Mouse (Mus musculus) layer of hippocampus, adult 11-12 months (tissue): Measurements from ENCODE around the gene Dusp10.

Experiments used
- DNase-seq: peaks from one replicate; pipeline ENCODE4 v3.0.0; 2022; ENCODE audit warnings: low spot score

Dusp10 gene

DNA sequence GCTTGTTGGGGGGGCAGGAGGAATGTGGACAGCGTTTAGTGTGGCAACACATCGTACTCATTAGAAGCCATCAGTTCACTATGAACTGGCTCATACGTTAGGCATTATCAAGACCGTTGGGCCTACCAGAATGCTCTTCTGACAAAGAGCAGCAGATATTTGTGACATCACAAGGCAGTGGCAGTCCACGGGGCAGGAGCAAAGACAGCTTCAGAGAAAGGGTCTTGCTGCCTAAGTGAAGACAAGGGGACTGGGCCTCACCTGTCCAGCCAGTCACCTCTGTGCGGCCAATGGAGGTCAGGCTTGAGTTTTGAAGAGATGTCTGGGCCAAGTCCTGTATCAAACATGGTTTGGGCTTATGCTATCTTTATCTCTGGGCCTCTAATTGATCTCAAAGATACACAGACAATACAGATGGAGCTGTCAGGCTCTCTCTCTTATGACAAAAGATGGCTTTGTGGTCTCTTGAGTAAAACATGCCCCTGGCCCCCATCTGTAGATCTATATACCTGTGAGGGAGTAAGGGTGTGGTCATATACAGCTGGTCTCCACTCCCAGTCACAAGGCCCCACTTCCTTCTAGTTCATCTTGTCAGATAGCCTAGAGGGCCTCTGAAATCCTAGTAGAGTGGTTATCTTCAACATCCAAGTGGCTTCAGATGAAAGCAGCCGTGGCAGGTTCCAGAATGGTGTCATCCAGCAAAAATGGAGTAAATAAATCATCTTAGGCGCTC, 17.1 kb downstream of the Dusp10 start:
- DNase-seq = no peak

DNA sequence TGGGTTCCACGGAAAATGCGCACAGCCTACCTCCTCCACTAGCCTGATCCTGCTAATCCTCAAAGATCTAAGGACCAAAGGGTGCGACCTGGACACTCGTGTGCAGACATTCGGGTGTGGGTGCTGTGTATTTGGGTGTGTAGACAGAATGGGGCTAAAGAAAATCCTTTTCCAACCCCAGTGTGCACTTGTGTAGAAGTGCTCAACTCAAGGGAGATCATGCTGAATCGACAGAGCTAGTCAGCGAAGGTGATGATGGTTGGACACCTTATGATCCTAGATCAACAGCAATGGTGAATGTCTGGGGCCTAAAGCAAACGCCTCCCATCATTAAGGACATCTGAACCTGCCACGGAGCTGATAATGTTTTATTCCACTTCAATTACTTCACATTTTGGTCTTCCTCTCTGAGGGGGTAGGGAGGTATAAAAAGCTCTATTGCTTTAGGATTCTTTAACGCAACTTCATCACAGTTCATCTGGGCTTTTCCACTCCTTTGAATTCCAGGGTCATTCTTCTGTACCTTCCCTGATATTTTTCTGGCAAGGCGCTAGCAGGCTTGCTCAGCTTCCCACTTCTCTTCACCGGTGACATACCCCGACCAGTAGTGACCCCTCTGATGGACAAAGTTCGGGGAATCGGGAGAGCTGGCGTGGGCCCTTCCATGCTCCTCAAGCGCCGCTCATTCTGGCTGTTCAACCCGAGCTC, 19.7 kb downstream of the Dusp10 start:
- DNase-seq = no peak

DNA sequence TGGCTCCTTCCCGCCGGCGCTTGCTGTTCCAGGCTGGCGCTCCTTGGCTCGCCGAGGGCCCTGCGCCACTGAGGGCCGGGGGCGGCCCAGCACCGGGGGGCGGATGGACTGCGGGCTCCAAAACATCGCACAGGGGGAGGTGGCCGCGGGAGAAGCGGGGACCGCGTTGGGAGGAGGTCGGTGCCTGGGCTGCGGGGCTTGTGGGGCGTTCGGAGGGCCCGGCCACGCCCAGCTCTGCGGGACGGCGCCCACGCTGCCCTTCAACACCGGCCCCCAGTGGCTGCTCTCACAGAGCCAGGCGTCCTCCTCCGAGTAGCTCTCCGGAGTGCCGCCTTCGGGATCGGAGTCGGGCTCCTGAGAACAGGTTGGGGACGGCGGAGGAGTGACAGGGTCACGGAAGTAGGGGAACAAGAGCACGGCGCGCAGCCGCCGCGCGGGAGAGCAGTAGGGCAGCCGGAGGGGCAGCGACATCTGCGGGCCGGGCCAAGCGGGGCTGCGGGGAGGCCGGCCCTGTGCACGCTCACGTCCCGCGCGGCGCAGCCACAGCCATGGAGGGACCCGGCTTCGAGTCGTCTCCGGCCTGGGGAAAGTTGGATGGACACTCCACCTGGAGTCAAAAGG, 20.4 kb downstream of the Dusp10 start:
- no peak for DNase-seq

DNA sequence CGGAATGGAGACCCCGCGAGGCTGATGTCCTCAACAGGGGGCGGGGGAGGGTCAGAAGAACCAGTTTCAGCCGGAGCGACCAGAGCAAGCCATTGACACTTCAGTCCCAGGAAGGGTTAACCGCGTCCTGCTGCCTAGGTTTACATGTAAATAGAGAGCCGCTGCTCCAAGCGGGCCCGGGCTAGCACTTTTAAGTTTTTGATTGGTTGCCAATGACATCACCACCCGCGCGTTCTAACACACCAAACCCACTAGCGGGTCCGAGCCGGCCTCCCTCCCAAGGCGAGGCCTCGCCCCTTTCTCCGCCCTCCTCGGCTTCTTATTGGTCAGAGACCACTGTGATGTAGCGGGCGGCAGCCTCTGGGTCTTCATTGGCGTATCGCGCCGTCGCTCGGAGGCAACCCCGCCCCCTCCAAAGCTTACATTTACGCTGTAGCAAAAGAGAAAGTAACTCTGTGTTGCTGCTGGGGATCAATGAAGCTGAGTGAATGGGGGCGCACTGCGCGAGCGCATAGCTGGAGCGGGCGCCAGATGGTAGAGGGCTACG, 21.0 kb downstream of the Dusp10 start, which contains the start of gene 1700056E22Rik:
Gene 1700056E22Rik, minus strand, starts transcription at position 291 of the 547 bp plus-strand sequence.
- DNase-seq = peak; percentile 99

DNA sequence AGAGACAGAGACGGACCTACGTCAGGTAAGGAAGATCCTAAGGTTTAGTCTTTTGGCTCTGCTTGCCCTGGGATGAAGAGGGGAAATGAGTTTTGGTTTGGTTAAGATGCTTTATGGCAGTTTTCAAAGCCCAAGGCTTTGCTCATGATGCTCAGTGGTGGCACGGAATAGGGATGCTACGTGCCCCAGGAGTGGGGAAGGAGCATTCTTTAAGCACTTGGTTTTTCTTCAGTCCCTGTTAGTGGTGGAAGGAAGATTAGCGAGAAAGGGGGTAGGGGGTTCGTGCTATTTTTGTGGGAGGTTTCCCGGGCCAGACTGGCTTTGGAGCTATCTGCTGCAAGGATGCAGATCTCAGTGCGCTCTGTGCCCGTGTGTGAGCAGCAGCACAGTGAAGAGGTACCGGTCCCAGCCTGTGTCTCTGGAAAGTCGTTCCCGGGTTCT, 21.7 kb downstream of the Dusp10 start:
- DNase-seq = no peak

DNA sequence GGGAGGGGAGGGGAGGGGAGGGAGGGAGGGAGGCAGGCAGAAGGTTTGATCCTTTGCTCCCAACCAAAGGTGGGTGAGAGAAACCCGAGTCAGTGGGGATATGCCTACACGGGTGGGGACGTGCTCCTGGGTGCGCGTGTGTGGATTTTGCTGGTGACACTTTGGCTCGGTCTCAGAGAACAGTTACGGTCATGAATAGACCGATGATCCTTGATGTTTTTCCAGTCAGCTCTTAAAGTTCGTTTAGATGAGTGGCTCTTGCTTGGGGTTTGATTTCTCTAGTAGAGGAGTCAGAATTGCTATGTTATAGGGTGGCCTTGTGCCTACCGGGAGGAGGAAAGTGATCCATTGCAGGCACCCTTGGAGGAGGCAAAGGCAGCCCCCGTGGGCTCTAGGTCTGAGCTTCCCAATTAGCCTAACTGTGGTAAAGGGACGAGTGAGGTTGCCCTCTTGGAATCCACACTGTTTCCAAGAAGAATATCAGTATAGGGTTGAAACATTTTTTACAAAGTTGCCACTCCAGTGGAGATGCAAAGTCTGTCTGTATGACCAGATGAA, 22.3 kb downstream of the Dusp10 start:
- no peak for DNase-seq

DNA sequence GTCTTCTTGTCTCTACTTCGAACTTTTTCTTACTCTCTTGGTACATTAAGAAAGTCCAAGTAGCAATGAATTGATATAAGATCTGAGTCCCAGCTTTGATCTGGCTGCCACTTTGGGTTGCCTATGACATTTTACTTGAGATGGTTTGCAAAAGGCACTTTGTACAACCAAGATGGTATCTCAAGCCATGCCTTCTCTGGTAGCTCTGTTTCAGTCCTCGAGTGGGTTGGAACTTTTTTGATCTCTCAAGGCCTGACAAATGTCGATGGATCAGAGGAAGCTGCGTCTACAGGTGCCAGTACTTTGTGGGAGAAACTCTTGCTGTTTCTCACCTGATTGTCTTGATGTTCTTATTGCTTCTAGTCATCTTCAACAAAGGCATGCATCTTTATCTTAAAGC, 24.7 kb downstream of the Dusp10 start:
- DNase-seq = no peak

DNA sequence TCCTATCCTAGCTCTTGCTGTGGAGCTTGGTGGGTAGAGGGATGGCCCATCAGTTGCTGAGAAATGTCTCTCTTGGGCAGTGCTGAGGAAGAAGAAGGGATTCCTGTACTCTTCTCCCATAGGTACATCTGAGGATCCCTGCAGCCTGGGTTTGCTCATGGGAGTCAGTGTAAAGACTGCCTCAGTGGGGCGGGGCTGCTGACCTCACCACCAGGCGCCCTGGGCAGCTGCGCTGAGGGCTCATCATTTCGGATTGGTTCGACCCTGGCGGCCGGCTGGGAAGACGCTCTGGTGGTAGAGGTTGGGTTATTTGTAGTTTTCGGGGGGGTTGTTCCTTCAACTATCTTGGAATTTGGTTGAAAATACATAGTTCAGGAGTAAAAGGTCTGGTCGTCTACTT, 26.2 kb downstream of the Dusp10 start:
- DNase-seq = no peak

DNA sequence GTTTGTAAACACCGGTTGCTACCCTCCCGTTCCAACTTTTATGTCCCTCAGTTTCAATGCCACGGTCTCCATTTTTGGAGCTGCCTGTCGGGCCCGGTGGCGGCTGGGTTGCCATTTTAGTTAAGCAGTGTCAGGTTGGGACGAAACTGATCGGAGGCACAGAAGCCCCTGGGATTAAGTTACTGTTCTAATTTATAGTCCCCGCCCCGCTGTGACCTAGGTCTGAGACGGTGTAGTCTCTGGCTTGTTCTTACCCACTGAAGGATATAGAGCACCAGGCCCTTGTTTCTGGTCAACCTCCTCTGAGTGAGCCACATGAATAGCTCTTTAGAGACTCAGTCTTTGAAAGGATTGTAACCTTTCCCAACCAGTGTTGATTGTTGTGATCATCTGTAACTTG, 27.1 kb downstream of the Dusp10 start:
- DNase-seq = no peak

DNA sequence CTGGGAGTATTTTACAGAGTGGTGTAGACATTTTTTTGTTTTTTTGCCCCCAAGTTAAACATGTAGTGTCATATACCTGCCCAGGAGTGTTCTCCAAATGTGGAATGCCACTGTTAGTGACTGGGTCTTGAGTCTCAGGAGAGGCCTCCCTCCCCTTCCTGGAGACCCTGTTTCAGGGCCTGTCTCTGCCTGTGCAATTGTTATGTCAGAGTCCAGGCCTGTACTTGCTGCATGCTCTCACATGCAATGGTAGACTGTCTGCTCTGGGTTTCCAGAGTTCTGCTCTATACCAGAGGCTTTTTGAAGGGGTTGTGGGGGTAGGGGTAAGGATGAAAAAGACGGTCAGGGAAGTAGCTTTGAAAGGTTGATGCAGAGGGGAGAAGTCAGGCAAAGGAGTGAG, 27.8 kb downstream of the Dusp10 start:
- DNase-seq = no peak

DNA sequence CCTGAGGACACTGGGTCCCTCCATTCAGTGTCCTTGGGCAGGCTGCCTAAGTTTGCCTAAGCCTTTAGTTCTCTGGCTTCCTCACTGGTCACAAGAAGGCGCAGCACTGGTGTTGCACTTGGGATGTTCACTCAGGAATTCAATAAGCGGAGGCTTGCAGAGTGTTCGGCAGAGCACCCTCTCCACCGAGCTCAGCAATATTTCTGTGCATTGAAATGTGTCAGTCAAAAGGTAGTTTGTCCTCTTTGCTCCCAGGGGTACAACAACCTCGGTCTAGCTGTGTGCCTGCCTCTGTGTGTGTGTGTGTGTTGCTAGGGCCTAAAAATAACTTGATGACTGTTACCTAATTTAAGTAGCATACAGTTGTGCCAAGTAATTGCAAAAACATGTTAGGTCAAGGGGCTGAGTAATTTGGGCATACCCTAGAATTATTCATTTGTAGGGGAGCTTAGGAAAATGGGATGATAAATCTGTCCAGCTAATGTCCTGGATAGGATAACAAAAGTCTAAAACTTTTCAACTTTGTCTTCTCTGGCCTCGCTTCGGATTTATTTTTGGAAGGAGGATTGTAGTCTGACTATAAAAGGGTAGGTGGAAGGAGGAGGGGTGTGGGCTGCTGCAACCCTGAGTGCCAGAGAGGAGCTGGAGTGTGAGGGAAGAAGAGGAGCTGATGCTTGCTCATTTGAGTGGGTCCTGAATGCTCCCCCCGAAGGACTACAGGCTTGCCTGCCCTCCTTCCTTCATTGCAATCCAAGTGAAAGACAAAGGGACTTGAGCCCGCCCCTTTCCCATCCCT, 28.9 kb downstream of the Dusp10 start:
- DNase-seq = no peak

DNA sequence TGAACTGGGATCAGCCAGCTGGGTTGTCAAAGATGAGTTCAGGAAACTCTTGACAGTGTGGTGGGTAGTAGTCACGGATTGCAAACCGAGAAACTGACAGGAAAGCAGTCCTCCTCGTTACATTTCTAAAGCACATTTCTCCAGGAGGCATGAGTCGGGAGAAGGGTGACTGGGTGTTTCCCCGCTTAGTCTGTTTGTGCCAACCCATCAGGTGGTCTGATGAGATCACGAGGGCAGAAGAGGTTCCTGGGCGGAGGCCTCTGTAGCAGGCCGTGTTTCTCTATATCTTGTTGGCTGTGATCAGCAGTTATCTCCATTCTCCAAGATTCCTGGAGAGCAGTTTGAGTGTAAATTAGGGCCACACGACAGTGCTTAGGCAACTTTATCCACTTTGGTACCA, 29.6 kb downstream of the Dusp10 start:
- DNase-seq = no peak

DNA sequence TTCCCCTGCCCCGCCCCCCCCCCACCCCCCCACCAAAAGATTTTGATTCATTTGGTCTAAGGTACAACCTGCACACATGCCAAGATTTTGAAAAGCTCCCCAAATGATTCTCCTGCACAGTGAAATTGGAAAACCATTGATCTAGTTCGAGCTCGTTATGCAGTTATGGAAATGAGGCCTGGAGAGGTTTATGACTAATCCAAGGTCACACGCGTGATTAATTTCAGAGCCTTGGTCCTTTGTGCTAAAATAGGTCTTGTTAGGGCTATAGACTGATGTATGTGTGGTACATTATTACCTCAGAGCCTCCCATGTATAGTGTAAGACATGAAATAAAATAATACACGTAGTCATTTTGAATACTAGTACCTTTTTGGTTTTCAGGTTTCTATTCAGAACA, 30.3 kb downstream of the Dusp10 start:
- DNase-seq = no peak

DNA sequence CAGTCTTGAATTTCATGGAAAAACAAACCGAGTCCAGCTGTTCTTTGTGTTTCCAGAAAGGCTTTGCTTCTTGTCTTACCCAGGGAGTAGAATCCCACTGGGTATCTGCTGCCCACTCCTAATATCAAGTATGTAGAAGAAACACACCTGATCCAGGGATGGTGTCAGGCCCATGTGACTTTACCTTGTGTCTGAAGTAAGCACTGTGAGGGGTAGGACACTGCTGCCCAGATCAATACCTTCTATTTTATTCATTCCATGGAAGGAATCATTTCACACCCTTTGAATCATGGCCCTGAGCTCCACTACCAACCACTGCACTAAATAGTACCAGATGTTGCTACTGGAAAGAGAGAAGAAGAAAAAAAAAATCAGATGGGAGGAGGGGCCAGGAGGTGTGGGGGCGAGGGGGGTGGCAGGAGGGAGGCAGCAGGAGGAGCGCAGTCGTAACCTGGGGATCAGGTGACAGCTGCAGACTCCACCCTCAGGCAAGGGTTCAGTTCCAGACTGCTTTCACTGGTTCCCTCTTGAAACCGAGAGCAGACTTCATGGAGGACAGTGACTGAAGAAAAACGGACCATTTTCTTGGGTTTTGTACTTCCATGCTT, 33.1 kb downstream of the Dusp10 start:
- DNase-seq = no peak

DNA sequence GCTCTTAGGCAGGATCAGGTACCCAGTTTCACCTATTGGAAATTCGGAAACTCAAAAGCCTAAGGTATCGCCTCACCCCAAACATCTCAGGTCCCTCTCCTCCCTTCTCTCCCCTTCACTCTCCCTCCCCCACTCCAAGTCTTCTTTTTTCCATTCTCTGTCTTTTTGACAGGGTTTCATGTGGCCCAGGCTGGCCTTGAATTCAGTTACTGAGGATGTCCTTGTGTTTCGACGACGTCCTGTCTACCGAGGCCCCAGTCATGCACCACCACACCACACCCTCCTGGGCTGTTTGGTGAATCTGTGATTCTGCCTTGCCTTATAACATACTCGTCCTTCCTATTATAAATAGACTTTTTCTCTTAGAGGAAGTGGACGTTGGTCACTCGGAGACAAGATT, 34.7 kb downstream of the Dusp10 start:
- DNase-seq = no peak

DNA sequence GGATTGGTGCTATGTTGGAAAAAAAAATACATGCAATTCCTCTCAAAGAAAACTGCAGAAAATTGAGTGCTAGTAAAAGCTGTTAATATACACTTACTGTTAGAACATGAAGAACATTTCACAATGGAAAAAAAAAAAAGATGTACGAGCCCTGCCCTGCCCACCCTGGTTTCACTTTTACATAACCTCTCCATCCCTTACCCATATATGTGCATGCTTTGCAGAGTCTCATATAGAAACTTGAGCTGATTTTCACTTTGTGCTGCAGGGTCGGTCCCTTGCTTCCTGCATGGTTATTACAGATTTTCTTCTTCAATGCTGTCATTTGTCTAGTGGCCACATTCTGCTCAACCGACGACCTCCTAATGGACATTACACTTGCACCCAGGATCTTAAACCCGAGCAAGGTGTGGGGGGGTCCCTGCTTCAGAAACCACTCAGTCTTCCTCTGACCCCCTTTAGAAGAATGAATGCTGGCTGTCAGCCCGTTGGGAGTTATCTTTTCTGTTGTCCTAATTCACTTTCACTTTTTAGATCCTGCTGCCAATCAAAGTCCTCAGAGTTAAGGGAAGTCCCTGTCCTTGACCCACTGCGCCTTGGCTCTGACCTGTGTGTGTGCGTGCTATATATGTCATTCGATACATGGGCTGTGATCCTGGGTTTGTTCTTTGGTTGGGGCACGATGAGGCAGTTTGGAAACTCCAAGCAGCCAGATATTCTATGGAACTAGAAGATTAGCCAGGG, 35.7 kb downstream of the Dusp10 start:
- no peak for DNase-seq

DNA sequence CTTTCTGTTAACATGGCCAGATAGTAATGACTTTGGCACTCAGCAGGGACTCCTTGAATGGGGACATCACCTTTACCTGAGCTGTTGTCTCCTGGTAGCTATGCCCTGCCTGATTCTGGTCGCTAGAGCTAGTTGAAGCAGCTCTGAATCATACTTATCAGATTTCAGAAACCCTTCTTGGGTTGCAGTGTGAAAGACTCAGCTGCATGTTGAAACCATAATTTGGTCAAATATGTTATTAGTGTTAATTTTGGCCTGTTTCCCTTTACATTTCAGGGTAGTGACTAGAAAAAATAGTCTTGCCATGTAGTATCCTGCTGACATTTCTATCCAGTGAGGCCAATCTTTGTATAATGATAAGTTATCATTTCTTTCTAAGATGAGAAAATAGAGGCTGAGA, 38.2 kb downstream of the Dusp10 start:
- no peak for DNase-seq

DNA sequence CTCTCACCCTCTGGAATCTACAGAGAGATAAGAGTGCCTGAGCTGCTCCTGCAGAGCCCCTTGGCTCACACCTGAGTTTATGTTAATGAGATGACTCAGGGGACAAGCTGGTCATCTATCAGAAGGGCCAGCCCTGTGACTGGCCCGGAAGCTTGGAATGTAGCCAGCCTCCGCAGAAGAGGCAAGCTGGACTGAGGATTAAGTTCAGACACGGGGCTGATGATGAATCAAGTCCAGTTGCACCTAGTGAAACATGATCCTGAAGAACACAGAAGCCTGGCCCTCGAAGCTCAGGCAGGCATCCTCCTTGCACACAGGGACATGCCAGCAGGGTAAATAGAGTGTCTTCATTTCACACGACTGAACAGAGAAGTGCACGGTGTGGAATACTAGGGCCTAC, 38.7 kb downstream of the Dusp10 start:
- no peak for DNase-seq

DNA sequence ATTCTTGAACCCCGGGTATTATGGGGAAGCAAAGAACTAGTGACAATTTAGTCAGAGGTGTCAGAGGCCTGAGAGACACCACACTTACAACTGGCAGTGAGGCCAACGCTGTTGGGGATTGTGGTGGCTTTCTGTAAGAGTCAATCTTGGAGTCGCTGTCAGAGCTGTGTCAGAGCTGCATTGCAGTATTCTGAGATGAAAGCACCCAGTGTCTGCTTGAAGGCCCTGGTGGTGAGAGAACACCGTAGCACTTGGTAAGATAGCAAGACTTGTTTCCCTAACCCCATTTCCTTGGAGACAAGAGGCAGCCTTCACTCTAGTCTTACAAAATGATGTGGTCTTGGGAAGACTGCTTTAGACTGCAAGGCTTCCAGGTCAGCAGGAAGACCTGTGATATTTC, 39.2 kb downstream of the Dusp10 start:
- DNase-seq = no peak

DNA sequence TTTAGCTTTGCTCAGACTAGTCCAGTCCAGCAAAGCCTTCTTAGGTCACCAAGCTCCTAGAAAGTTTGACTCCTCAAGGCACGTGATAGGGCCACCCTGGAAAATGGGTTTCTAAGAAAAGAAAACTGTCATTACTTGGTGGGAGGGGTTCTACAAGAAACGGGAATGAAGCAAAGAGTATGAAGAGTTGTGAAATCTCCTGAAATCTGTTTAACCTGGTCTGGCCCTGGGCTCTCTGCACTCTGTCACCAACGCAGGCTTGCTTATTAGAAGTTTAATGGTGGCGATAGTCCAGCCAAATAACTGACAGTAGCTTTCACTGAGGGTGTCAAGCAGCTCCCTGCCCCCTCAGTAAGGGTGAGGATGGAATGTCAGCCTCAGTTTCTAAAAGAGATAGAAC, 40.0 kb downstream of the Dusp10 start:
- no peak for DNase-seq

DNA sequence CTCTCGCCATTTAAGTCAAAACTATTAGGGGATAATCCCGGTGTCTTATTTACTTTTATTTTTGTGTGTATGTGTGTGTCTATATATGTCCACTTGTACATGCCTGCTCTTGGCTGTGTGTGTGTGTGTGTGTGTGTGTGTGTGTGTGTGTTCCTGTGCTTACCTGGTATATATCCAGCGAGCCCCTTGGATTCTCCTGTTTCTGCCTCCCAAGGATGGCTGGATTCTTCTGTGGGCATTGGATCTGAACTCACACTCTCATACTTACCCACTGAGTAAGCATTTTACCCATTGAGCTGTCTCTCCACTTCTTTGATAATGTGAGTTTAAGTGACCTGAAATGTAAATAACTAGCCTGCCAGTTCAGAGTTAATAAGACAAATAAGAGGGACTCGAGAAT, 40.6 kb downstream of the Dusp10 start:
- DNase-seq = no peak
